Mouse (Mus musculus) embryo, embryonic 9.5 days (tissue): ENCODE measurements around the gene Uox.

Source experiments
- DNase-seq: peaks from one replicate; pipeline ENCODE4 v3.0.0-alpha.2; 2017; ENCODE audit errors: extremely low spot score

Gene Uox

GRCm38 (mm10) chr3:146621966-146622365 is 51.7 kb downstream of the Uox start:
- no peak for DNase-seq

GRCm38 (mm10) chr3:146625766-146626165 is 55.5 kb downstream of the Uox start:
- no peak for DNase-seq

GRCm38 (mm10) chr3:146628227-146628982 is 58.2 kb downstream of the Uox start:
- no peak for DNase-seq

GRCm38 (mm10) chr3:146632506-146632905 is 62.3 kb downstream of the Uox start:
- DNase-seq: no peak

- no peak for DNase-seq
Observed at GRCm38 (mm10) chr3:146641818-146642427, 71.7 kb downstream of the Uox start.

- DNase-seq: no peak
Observed at GRCm38 (mm10) chr3:146649311-146649894, 79.2 kb downstream of the Uox start.

- no peak for DNase-seq
Observed at GRCm38 (mm10) chr3:146650716-146651115, 80.5 kb downstream of the Uox start.

GRCm38 (mm10) chr3:146651217-146651616 is 81.0 kb downstream of the Uox start, which contains the start of gene 4930503B20Rik:
4930503B20Rik (minus strand) TSS chr3:146651317.
- no peak for DNase-seq

- DNase-seq: no peak
Observed at GRCm38 (mm10) chr3:146652431-146652830, 82.2 kb downstream of the Uox start.

GRCm38 (mm10) chr3:146653692-146654091 is 83.5 kb downstream of the Uox start:
- DNase-seq: no peak

GRCm38 (mm10) chr3:146655111-146655577 is 84.9 kb downstream of the Uox start:
- DNase-seq: no peak

- no peak for DNase-seq
Observed at GRCm38 (mm10) chr3:146657433-146657832, 87.2 kb downstream of the Uox start.

GRCm38 (mm10) chr3:146658061-146658639 is 87.9 kb downstream of the Uox start:
- DNase-seq: no peak

GRCm38 (mm10) chr3:146659321-146659720 is 89.1 kb downstream of the Uox start:
- DNase-seq: no peak

- DNase-seq: no peak
Observed at GRCm38 (mm10) chr3:146661001-146661400, 90.8 kb downstream of the Uox start.

- no peak for DNase-seq
Observed at GRCm38 (mm10) chr3:146661907-146662306, 91.7 kb downstream of the Uox start.

GRCm38 (mm10) chr3:146671121-146671520 is 100.9 kb downstream of the Uox start:
- DNase-seq: no peak

- DNase-seq: no peak
Observed at GRCm38 (mm10) chr3:146675101-146675500, 104.9 kb downstream of the Uox start.

GRCm38 (mm10) chr3:146676193-146676592 is 106.0 kb downstream of the Uox start:
- DNase-seq: no peak

- DNase-seq: no peak
Observed at GRCm38 (mm10) chr3:146679646-146680045, 109.4 kb downstream of the Uox start.

- no peak for DNase-seq
Observed at GRCm38 (mm10) chr3:146680625-146681024, 110.4 kb downstream of the Uox start.

GRCm38 (mm10) chr3:146681696-146682095 is 111.5 kb downstream of the Uox start:
- no peak for DNase-seq
